Mouse (Mus musculus) skeletal muscle tissue, adult 2 months (tissue): ENCODE measurements around the gene Ing3.

Experiments
- DNase-seq: peaks from one replicate; pipeline ENCODE4 v3.0.0-alpha.2; 2012; ENCODE audit warnings: low read depth, low spot score

Gene Ing3

DNA sequence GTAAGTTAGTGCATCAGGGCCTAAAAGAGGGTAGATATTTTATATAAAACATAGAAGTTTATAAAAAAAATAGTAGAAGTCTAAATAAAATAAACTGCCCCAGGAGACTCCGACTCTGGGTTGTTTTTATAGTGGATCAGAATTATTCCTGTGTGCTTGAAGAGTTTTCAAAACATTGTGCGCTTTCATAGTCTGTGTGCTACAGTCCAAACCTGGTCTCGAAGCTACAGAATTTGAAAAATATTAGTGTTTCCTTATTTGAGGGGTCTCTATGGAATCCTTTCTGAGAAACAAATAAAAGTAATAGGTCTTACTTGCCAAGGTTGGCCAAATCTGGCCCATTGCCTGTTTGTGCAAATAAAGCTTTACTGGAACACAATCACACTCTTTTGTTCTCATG is 71.9 kb downstream of the Ing3 start:
- no peak for DNase-seq

DNA sequence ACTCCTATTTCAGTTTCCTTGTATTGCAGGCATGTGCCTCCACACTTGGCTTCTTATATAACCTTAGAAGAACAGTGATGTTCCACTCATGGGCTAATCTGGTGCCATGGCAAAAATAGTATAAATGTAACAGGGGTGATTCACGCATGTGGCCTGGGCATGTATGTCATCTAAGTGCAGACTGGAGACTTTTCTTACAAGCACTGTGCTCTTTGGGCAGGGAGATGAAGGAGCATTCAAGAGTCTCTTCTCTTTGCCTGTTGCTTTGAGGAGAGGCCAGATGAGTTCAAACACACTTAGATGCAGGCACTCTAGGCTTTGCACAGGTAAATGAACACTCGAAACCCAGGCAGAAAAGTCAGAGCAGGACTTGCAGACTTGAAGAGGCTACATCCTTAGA is 74.8 kb downstream of the Ing3 start:
- DNase-seq: no peak
